Mouse (Mus musculus) limb, embryonic 11.5 days (tissue): ENCODE results near the gene Ttc9b. TPM values are rescaled to one million over a fixed set of nuclear protein-coding genes. Genes with fewer than 3 reads are reported as not detected.
A peak's percentile ranks its signal among the peaks of the same experiment; 100 is the strongest.

ENCODE experiments used
- ATAC-seq: fragments of 200-750 bp; cut with Nextera tagmentation; 2 replicates; pipeline ENCODE4 v1.8.0; 2017; ENCODE audit warnings: low read depth; ENCODE audit not compliant: insufficient number of reproducible peaks, low FRiP score, low TSS enrichment
- DNase-seq: peaks from one replicate; pipeline ENCODE4 v3.0.0-alpha.2; 2015; ENCODE audit warnings: low spot score
- H3K27ac ChIP-seq: fragments of 300-500 bp; sonication (generic); replicated peaks from 2 replicates; pipeline ENCODE4 v1.5.1; 2014; ENCODE audit warnings: low read depth, mild to moderate bottlenecking, low read length
- H3K27me3 ChIP-seq: fragments of 300-500 bp; sonication (generic); 2 replicates; pipeline ENCODE4 v1.6.1; 2014; ENCODE audit warnings: mild to moderate bottlenecking, low read length, mixed read lengths; ENCODE audit not compliant: control insufficient read depth, insufficient read depth
- H3K36me3 ChIP-seq: fragments of 300-500 bp; sonication (generic); 2 replicates; pipeline ENCODE4 v1.6.1; 2014; ENCODE audit warnings: mild to moderate bottlenecking, low read length, moderate library complexity, mixed read lengths; ENCODE audit not compliant: control insufficient read depth, insufficient read depth
- H3K4me1 ChIP-seq: fragments of 300-500 bp; sonication (generic); 2 replicates; pipeline ENCODE4 v1.6.1; 2014; ENCODE audit warnings: low read length, mixed read lengths; ENCODE audit not compliant: control insufficient read depth, insufficient read depth
- H3K4me2 ChIP-seq: fragments of 300-500 bp; sonication (generic); 2 replicates; pipeline ENCODE4 v1.6.1; 2014; ENCODE audit warnings: low read depth, mild to moderate bottlenecking, moderate library complexity; ENCODE audit not compliant: severe bottlenecking
- H3K4me3 ChIP-seq: fragments of 300-500 bp; sonication (generic); 2 replicates; pipeline ENCODE4 v1.5.1; 2014; ENCODE audit warnings: low read depth, low read length
- H3K9ac ChIP-seq: fragments of 300-500 bp; sonication (generic); 2 replicates; pipeline ENCODE4 v1.6.1; 2014; ENCODE audit warnings: mild to moderate bottlenecking, low read length
- H3K9me3 ChIP-seq: fragments of 300-500 bp; sonication (generic); 2 replicates; pipeline ENCODE4 v1.6.1; 2016; ENCODE audit warnings: low read length; ENCODE audit not compliant: control insufficient read depth
- WGBS: fragments of 180-500 bp; shearing (Covaris S2); extraction: QIAGEN DNeasy Blood & Tissue Kit; methylation state at CpG from one replicate; pipeline ENCODE4 v1.1.7; 2014; 5-methylcytosine and 5-hydroxymethylcytosine counted together
- polyA plus RNA-seq: library from polyadenylated mRNA; unstranded; fragments of >200 nt; fragmentation: Nextera tagmentation; extraction: Ambion mirVana; gene quantifications from 2 replicates; pipeline ENCODE4 v1.2.1, GENCODE M21; 2014

Gene Ttc9b
- polyA plus RNA-seq, 1 experiment from 2014 or later = 0.15 TPM

DNA sequence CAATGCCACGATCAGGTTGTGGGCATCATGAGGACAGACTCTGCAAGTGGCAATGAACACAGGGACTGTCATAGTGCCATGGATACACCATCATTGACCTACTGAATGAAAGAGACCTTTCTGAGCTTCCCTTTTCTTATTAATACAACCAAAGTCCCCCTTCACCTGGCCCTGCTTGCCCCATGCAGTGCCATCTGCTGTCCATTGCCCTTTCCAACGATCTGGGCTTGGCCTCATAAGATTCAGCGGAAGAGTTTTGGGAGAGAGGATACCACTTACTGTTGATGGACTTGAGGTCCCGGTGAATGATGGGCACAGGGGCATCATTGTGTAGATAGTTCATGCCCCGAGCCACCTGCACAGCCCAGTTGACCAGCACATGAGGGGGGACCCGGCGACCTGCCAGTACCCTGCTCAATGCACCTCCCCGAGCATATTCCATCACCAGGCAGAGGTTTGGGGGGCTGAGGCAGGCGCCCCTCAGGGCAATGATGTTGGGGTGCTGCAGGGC is 19.4 kb downstream of the Ttc9b start:
- WGBS = 60% methylated on average over 9 of the region's 9 CpGs
- Histone ChIP-seq H3K9me3 (no peaks in the 10 kb centered on the region), H3K27ac (no peak overlapping the region), H3K27me3 (no peaks in the 10 kb centered on the region), H3K9ac (peak overlapping the region; percentile 79), H3K4me3 (peak overlapping the region; percentile 89), H3K4me2 (peak overlapping the region; percentile 100), H3K36me3 (no peaks in the 10 kb centered on the region; the same call in 1 of the 2 replicates), H3K4me1 (peaks cover 6% of the 10 kb centered on the region; the same call in 1 of the 2 replicates)
- ATAC-seq (no peak), DNase-seq (no peak)

GRCm38 (mm10) chr7:27673575-27674131 is 19.9 kb downstream of the Ttc9b start:
- Histone ChIP-seq H3K4me1 (peaks cover 6% of the 10 kb centered on the region; the same call in 1 of the 2 replicates), H3K9me3 (no peaks in the 10 kb centered on the region), H3K27me3 (no peaks in the 10 kb centered on the region), H3K9ac (peak overlapping the region; percentile 79), H3K4me3 (peak overlapping the region; percentile 89), H3K27ac (no peak overlapping the region), H3K4me2 (peak overlapping the region; percentile 100), H3K36me3 (no peaks in the 10 kb centered on the region; the same call in 1 of the 2 replicates)
- ATAC-seq = 0 out of 2 replicates have a peak, but pooled peaks have one; percentile 11
- under 1% methylated on average over 52 of the region's 52 CpGs for WGBS
- DNase-seq = no peak

DNA sequence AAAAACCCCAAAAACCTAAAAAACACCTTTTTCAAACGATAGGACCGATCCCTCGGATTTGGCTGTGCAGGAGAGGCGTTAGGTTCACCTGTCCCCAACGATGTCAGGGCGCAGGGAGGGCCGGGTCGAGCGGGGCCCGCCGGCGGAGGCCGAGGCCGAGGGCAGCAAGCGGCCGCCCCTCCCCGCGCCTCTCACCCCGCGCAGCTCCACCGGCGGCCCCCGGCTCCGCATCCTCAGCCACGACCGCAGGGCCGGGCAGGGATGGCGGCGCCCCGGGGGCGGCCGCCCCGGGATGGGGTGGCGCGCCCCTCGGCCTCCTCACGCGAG is 20.4 kb downstream of the Ttc9b start:
- DNase-seq (no peak), ATAC-seq (peak; percentile 72; the same call in 1 of the 2 replicates)
- Histone ChIP-seq H3K4me3 (peak overlapping the region; percentile 89), H3K9me3 (no peaks in the 10 kb centered on the region), H3K27me3 (no peaks in the 10 kb centered on the region), H3K4me1 (peaks cover 6% of the 10 kb centered on the region; the same call in 1 of the 2 replicates), H3K27ac (no peak overlapping the region), H3K36me3 (no peaks in the 10 kb centered on the region; the same call in 1 of the 2 replicates), H3K4me2 (peak overlapping the region; percentile 100), H3K9ac (peak overlapping the region; percentile 79)
- 0% methylated on average over 27 of the region's 38 CpGs for WGBS

- peak within 1 kb of the TSS; percentile 100 for H3K4me2 ChIP-seq
- no peaks in the 10 kb centered on the region for H3K27me3 ChIP-seq
- under 1% methylated on average over 31 of the region's 31 CpGs for WGBS
- peak within 1 kb of the TSS; percentile 89 for H3K4me3 ChIP-seq
- H3K9me3 ChIP-seq = no peaks in the 10 kb centered on the region
- H3K4me1 ChIP-seq = peaks cover 6% of the 10 kb centered on the region; the same call in 1 of the 2 replicates
- no peaks in the 10 kb centered on the region; the same call in 1 of the 2 replicates for H3K36me3 ChIP-seq
- H3K9ac ChIP-seq = peak within 1 kb of the TSS; percentile 79
- peak within 1 kb of the TSS; percentile 77 for H3K27ac ChIP-seq
- peak; percentile 97 for ATAC-seq
- DNase-seq = peak; percentile 97
These were observed 21.0 kb downstream of the Ttc9b start, which contains the start of gene Map3k10 for GRCm38 (mm10) chr7:27674522-27675221. Gene Map3k10, minus strand, starts transcription at chr7:27674598.

GRCm38 (mm10) chr7:27675222-27675612 is 21.5 kb downstream of the Ttc9b start:
- ATAC-seq = no peak
- peak overlapping the region; percentile 89 for H3K4me3 ChIP-seq

DNA sequence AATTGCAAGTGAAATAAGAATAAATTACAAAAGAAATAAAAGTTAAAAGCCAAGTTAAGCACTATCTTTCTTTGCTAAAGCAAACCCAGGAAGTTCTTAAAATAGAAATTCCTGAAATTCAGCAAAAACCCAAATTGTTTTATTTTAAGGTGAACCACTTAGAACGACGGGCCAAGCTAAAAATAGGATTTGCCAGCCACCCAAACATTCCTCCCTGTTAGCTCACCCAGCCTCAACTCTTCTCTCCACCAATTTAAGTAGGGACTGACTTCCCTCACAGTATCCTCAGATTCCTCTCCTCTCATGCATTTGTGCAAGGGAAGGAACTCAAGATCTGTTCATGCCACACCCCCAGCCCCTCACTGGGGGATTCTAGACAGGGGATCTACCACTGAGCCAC is 29.5 kb downstream of the Ttc9b start:
- DNase-seq (no peak), ATAC-seq (no peak)
- H3K9me3 ChIP-seq = no peaks in the 10 kb centered on the region
- 0 out of 2 replicates have a peak, but pooled peaks cover 1% of the 10 kb centered on the region for H3K4me1 ChIP-seq
- no peak overlapping the region for H3K4me3 ChIP-seq
- no peaks in the 10 kb centered on the region for H3K36me3 ChIP-seq
- H3K27ac ChIP-seq = no peak overlapping the region
- 70% methylated on average over 2 of the region's 2 CpGs for WGBS
- H3K4me2 ChIP-seq = no peak overlapping the region
- no peaks in the 10 kb centered on the region for H3K27me3 ChIP-seq
- no peak overlapping the region for H3K9ac ChIP-seq

More at GRCm38 (mm10) chr7:27675222-27675612, 21.5 kb downstream of the Ttc9b start:
- no peak overlapping the region for H3K27ac ChIP-seq
- peak overlapping the region; percentile 100 for H3K4me2 ChIP-seq
- DNase-seq = no peak
- no peaks in the 10 kb centered on the region for H3K27me3 ChIP-seq
- H3K9ac ChIP-seq = no peak overlapping the region
- peaks cover 6% of the 10 kb centered on the region; the same call in 1 of the 2 replicates for H3K4me1 ChIP-seq
- 33% methylated on average over 14 of the region's 14 CpGs for WGBS
- H3K9me3 ChIP-seq = no peaks in the 10 kb centered on the region
- no peaks in the 10 kb centered on the region; the same call in 1 of the 2 replicates for H3K36me3 ChIP-seq

GRCm38 (mm10) chr7:27685220-27685619 is 31.5 kb downstream of the Ttc9b start:
- Histone ChIP-seq H3K9me3 (no peaks in the 10 kb centered on the region), H3K9ac (no peak overlapping the region), H3K4me3 (no peak overlapping the region), H3K36me3 (no peaks in the 10 kb centered on the region), H3K27me3 (no peaks in the 10 kb centered on the region), H3K27ac (no peak overlapping the region), H3K4me2 (no peak overlapping the region), H3K4me1 (0 out of 2 replicates have a peak, but pooled peaks cover 3% of the 10 kb centered on the region)
- WGBS = 41% methylated on average over 5 of the region's 5 CpGs
- ATAC-seq (no peak), DNase-seq (no peak)

GRCm38 (mm10) chr7:27685681-27686080 is 32.0 kb downstream of the Ttc9b start:
- under 1% methylated on average over 6 of the region's 6 CpGs for WGBS

More at GRCm38 (mm10) chr7:27685681-27686080, 32.0 kb downstream of the Ttc9b start:
- Histone ChIP-seq H3K4me1 (0 out of 2 replicates have a peak, but pooled peaks cover 3% of the 10 kb centered on the region), H3K36me3 (no peaks in the 10 kb centered on the region), H3K27ac (no peak overlapping the region), H3K4me2 (no peak overlapping the region), H3K27me3 (no peaks in the 10 kb centered on the region), H3K9ac (no peak overlapping the region), H3K9me3 (no peaks in the 10 kb centered on the region), H3K4me3 (no peak overlapping the region)
- ATAC-seq (no peak), DNase-seq (no peak)
